Mouse (Mus musculus): ENCODE results near the gene Chuk. TPM values are rescaled to one million over a fixed set of nuclear protein-coding genes. Genes with fewer than 3 reads are reported as not detected.

The Chuk gene
- total and polyA plus RNA-seq, 3 experiments: 13.8 to 94.1 (median 54.9) TPM

DNA sequence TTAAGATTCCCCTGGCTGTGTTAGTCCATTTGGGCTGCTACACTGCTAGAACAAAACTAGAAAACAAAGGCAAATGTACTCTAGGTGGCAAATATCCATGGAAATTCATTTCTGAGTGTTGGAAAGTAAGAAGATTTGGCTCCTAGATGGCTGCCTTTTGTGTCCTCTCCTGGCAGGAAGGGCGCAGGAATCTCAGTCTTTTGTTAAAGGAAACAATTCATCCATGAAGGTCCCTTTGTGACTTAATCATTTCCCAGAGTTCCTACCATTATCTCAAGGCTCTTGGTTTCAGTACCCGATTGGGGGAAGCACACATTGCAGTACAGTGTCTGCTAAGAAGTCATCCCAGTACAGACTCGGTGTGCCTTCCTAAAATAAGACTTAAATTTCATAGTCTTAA lies 21.0 kb downstream of the Chuk start:
- no peak for DNase-seq (ENCODE audit: low spot score)
- H3K36me3 ChIP-seq (replicated peaks): peaks cover 85% of the 10 kb centered on the region

DNA sequence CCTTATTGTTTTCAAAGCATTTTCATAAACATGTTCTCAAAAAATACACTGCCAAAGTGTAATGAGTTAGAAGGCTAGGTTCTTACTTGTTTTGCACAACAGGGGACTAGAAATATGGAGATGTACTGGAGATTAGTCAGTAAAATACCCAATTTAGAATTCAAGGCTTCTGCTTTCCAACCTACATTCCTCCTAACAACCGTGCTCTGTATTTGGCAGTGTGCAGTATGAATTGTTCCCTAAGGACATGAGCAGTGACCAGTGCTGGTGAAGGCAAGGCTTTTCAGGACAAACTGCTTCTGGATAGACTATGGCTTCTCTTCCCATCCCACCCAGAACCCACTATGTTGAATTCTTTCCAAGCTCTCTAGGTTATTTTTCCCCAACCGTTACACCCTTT lies 26.4 kb downstream of the Chuk start:
- TF ChIP-seq GATA2 (IDR thresholded peaks at IDR 0.05; ENCODE audit: borderline replicate concordance, low read depth, low read length) (no peak), TAL1 (conservative IDR thresholded peaks at IDR 0.05; ENCODE audit: low read depth, low read length) (no peak), GATA1 (IDR thresholded peaks at IDR 0.05; ENCODE audit: borderline replicate concordance, low read length) (no peak), POLR2AphosphoS5 (IDR thresholded peaks at IDR 0.05; ENCODE audit: insufficient replicate concordance, low read depth, low read length) (no peak), CTCF (IDR thresholded peaks at IDR 0.05; ENCODE audit: low read depth, low read length) (no peak)
- H3K4me1 ChIP-seq (ENCODE audit: insufficient read depth, low read depth, low read length): no peaks in the 10 kb centered on the region
- H3K36me3 ChIP-seq (replicated peaks): peaks cover 88% of the 10 kb centered on the region
- H3K27me3 ChIP-seq (ENCODE audit: insufficient read depth, low read length): no peaks in the 10 kb centered on the region
- H3K9me3 ChIP-seq (replicated peaks): no peaks in the 10 kb centered on the region
- DNase-seq (ENCODE audit: low spot score) (no peak), ATAC-seq (ENCODE audit: extremely low read depth, insufficient number of reproducible peaks, low FRiP score, poor library complexity, severe bottlenecking) (no peak)
- H3K4me3 ChIP-seq (ENCODE audit: low read depth, low read length): no peak overlapping the region

More for the DNA sequence above, 21.0 kb downstream of the Chuk start:
- no peak for ATAC-seq (ENCODE audit: extremely low read depth, insufficient number of reproducible peaks, low FRiP score, poor library complexity, severe bottlenecking)
- no peak for TF ChIP-seq TAL1 (conservative IDR thresholded peaks at IDR 0.05; ENCODE audit: low read depth, low read length)
- TF ChIP-seq POLR2AphosphoS5 (IDR thresholded peaks at IDR 0.05; ENCODE audit: insufficient replicate concordance, low read depth, low read length): no peak
- no peak for TF ChIP-seq GATA2 (IDR thresholded peaks at IDR 0.05; ENCODE audit: borderline replicate concordance, low read depth, low read length)
- TF ChIP-seq CTCF (IDR thresholded peaks at IDR 0.05; ENCODE audit: low read depth, low read length): no peak
- TF ChIP-seq GATA1 (IDR thresholded peaks at IDR 0.05; ENCODE audit: borderline replicate concordance, low read length): no peak
- Histone ChIP-seq H3K4me3 (ENCODE audit: low read depth, low read length) (no peak overlapping the region), H3K9me3 (replicated peaks) (no peaks in the 10 kb centered on the region), H3K27me3 (ENCODE audit: insufficient read depth, low read length) (no peaks in the 10 kb centered on the region), H3K4me1 (ENCODE audit: insufficient read depth, low read depth, low read length) (no peaks in the 10 kb centered on the region; the same call in 1 of the 2 replicates)

DNA sequence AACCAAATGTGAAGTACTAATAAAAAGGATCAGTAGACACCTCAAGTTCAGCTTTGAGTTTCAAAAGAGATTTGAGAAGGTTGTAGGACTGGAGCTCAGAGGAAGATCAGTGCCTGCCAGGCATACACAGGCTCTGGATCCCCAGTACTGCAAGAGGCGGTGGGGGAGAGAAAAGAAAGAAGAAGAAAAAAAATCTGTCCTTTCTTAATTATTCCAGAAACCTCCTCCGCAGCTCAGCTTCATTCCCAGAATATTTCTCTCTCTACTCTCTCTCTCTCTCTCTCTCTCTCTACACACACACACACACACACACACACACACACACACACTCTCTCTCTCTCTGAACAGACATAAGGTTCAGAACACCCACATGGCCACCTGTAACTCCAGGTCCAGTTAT lies 27.3 kb downstream of the Chuk start:
- no peak overlapping the region for H3K4me3 ChIP-seq (ENCODE audit: low read depth, low read length)
- no peaks in the 10 kb centered on the region for H3K27me3 ChIP-seq (ENCODE audit: insufficient read depth, low read length)
- H3K36me3 ChIP-seq (replicated peaks): peaks cover 88% of the 10 kb centered on the region
- ATAC-seq (ENCODE audit: extremely low read depth, insufficient number of reproducible peaks, low FRiP score, poor library complexity, severe bottlenecking) (no peak), DNase-seq (ENCODE audit: low spot score) (no peak)
- no peaks in the 10 kb centered on the region for H3K4me1 ChIP-seq (ENCODE audit: insufficient read depth, low read depth, low read length)
- no peaks in the 10 kb centered on the region for H3K9me3 ChIP-seq (replicated peaks)
- TF ChIP-seq POLR2AphosphoS5 (IDR thresholded peaks at IDR 0.05; ENCODE audit: insufficient replicate concordance, low read depth, low read length) (no peak), GATA1 (IDR thresholded peaks at IDR 0.05; ENCODE audit: borderline replicate concordance, low read length) (no peak), GATA2 (IDR thresholded peaks at IDR 0.05; ENCODE audit: borderline replicate concordance, low read depth, low read length) (no peak), CTCF (IDR thresholded peaks at IDR 0.05; ENCODE audit: low read depth, low read length) (no peak), TAL1 (conservative IDR thresholded peaks at IDR 0.05; ENCODE audit: low read depth, low read length) (no peak)

DNA sequence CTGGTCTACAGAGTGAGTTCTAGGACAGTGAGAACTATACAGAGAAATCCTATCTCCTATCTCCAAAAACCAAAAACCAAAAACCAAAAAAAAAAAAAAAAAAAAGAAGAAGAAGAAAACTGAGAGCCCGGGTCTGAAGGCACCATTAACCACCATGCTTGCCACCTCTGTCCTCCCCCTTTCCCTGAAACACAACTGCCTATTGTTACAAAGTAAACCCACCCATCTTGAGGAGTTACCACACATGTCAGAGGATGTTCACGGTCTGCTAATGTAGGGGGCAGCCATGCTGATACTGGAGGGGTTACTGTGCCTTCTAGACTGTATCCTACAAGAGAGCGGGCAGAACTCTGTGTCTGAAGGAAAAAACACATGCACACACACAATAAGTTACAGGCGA lies 30.3 kb downstream of the Chuk start:
- DNase-seq (ENCODE audit: low spot score) (no peak), ATAC-seq (ENCODE audit: extremely low read depth, insufficient number of reproducible peaks, low FRiP score, poor library complexity, severe bottlenecking) (no peak)
- Histone ChIP-seq H3K4me1 (ENCODE audit: insufficient read depth, low read depth, low read length) (no peaks in the 10 kb centered on the region), H3K4me3 (ENCODE audit: low read depth, low read length) (no peak overlapping the region), H3K9me3 (replicated peaks) (no peaks in the 10 kb centered on the region), H3K27me3 (ENCODE audit: insufficient read depth, low read length) (no peaks in the 10 kb centered on the region), H3K36me3 (replicated peaks) (peaks cover 85% of the 10 kb centered on the region)
- no peak for TF ChIP-seq GATA1 (IDR thresholded peaks at IDR 0.05; ENCODE audit: borderline replicate concordance, low read length)
- no peak for TF ChIP-seq GATA2 (IDR thresholded peaks at IDR 0.05; ENCODE audit: borderline replicate concordance, low read depth, low read length)
- no peak for TF ChIP-seq TAL1 (conservative IDR thresholded peaks at IDR 0.05; ENCODE audit: low read depth, low read length)
- TF ChIP-seq POLR2AphosphoS5 (IDR thresholded peaks at IDR 0.05; ENCODE audit: insufficient replicate concordance, low read depth, low read length): no peak
- no peak for TF ChIP-seq CTCF (IDR thresholded peaks at IDR 0.05; ENCODE audit: low read depth, low read length)

DNA sequence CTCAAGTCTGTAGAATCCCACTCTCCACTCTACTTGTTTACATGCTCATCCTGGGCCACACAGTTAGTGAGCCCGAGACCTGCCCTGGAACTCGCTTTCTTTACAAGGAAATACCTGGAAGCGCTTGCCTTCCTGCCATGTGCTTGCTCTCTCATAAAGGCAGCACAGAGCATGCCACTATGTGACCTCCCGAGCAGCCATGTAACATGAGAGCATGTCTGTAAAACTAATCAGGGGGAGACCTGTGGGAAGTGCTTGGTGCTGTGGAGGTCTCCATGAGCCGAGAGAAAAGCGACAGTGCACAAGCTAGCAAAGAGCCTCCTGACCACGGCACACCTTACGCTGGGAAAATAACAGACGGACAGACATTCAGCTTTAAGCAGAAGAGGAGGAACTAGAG lies 30.8 kb downstream of the Chuk start:
- Histone ChIP-seq H3K27me3 (ENCODE audit: insufficient read depth, low read length) (no peaks in the 10 kb centered on the region), H3K4me3 (ENCODE audit: low read depth, low read length) (no peak overlapping the region), H3K36me3 (replicated peaks) (peaks cover 85% of the 10 kb centered on the region), H3K4me1 (ENCODE audit: insufficient read depth, low read depth, low read length) (peaks cover 2% of the 10 kb centered on the region), H3K9me3 (replicated peaks) (no peaks in the 10 kb centered on the region)
- ATAC-seq (ENCODE audit: extremely low read depth, insufficient number of reproducible peaks, low FRiP score, poor library complexity, severe bottlenecking) (no peak), DNase-seq (ENCODE audit: low spot score) (no peak)
- TF ChIP-seq GATA2 (IDR thresholded peaks at IDR 0.05; ENCODE audit: borderline replicate concordance, low read depth, low read length) (no peak), POLR2AphosphoS5 (IDR thresholded peaks at IDR 0.05; ENCODE audit: insufficient replicate concordance, low read depth, low read length) (no peak), CTCF (IDR thresholded peaks at IDR 0.05; ENCODE audit: low read depth, low read length) (no peak), GATA1 (IDR thresholded peaks at IDR 0.05; ENCODE audit: borderline replicate concordance, low read length) (no peak), TAL1 (conservative IDR thresholded peaks at IDR 0.05; ENCODE audit: low read depth, low read length) (no peak)

DNA sequence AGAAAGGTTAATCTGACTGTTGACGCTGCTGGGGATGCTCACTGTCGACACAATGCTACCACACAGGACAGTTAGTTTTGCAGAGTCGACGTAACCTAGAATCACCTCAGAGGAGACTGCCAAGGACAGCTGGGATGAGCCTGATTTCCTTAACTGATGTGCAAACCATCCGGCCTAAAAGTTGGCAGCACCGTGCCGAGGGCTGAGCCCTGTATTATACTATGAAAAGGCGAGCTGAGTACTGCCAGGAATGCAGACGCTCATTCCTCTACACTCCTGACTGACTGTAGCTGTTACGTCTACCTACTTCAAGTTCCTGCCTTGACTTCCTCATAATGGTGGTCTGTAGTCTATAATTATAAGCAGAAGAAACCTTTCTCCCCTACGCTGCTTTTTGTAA lies 32.3 kb downstream of the Chuk start:
- Histone ChIP-seq H3K27me3 (ENCODE audit: insufficient read depth, low read length) (no peaks in the 10 kb centered on the region), H3K36me3 (replicated peaks) (peaks cover 77% of the 10 kb centered on the region), H3K9me3 (replicated peaks) (no peaks in the 10 kb centered on the region), H3K4me1 (ENCODE audit: insufficient read depth, low read depth, low read length) (peaks cover 14% of the 10 kb centered on the region), H3K4me3 (ENCODE audit: low read depth, low read length) (no peak overlapping the region)
- DNase-seq (ENCODE audit: low spot score) (no peak), ATAC-seq (ENCODE audit: extremely low read depth, insufficient number of reproducible peaks, low FRiP score, poor library complexity, severe bottlenecking) (no peak)
- TF ChIP-seq GATA2 (IDR thresholded peaks at IDR 0.05; ENCODE audit: borderline replicate concordance, low read depth, low read length) (no peak), GATA1 (IDR thresholded peaks at IDR 0.05; ENCODE audit: borderline replicate concordance, low read length) (no peak), POLR2AphosphoS5 (IDR thresholded peaks at IDR 0.05; ENCODE audit: insufficient replicate concordance, low read depth, low read length) (no peak), CTCF (IDR thresholded peaks at IDR 0.05; ENCODE audit: low read depth, low read length) (no peak), TAL1 (conservative IDR thresholded peaks at IDR 0.05; ENCODE audit: low read depth, low read length) (no peak)
